15 mouse cellular contexts compared by ENCODE assay signal in genomic region chr1:175828539-175828938, GRCm38 (mm10).
"Had no signal": no experiment of that assay in that cellular context is flagged by ENCODE, and none has a peak within 500 bp of the region (broad histone marks: within the 10 kb centered on the region; RNA-seq: fewer than 3 reads in every experiment).

No protein-coding gene starts in this region.

- H3K9ac ChIP-seq: neural tube, embryonic 15.5 days; stomach, embryonic 15.5 days had no signal

- H3K4me1 ChIP-seq: stomach, embryonic 15.5 days had no signal

- H3K9me3 ChIP-seq: neural tube, embryonic 15.5 days; stomach, embryonic 15.5 days had no signal

- H3K27me3 ChIP-seq: neural tube, embryonic 15.5 days; stomach, embryonic 15.5 days had no signal

- H3K27ac ChIP-seq: neural tube, embryonic 15.5 days; stomach, embryonic 15.5 days; stomach, postnatal 0 days had no signal

- H3K36me3 ChIP-seq: neural tube, embryonic 15.5 days; stomach, embryonic 15.5 days had no signal

- DNase-seq: retina, postnatal 1 day; right cerebral cortex, adult 18-20 months; right cerebral cortex, postnatal 14 days; right cerebral cortex, postnatal 25 days; right cerebral cortex, postnatal 4 days; spleen, adult 18-20 months; thymus, adult 18-20 months; thymus, adult 2 months; thymus, postnatal 14 days; thymus, postnatal 25 days; thymus, postnatal 36 days; thymus, postnatal 4 days had no signal

- H3K4me2 ChIP-seq: neural tube, embryonic 15.5 days; stomach, embryonic 15.5 days had no signal

- H3K4me3 ChIP-seq: neural tube, embryonic 15.5 days; stomach, embryonic 15.5 days had no signal
